Mouse (Mus musculus) hindbrain, embryonic 14.5 days (tissue): ENCODE data around the gene Arl15. TPM values are rescaled to one million over a fixed set of nuclear protein-coding genes. Genes with fewer than 3 reads are reported as not detected.
A peak's percentile ranks its signal among the peaks of the same experiment; 100 is the strongest.

Source experiments
- ATAC-seq: fragments of 200-750 bp; cut with Nextera tagmentation; 2 replicates; pipeline ENCODE4 v1.8.0; 2017; ENCODE audit warnings: moderate number of reproducible peaks, mild to moderate bottlenecking, moderate TSS enrichment, moderate library complexity; ENCODE audit not compliant: low FRiP score
- DNase-seq: peaks from one replicate; pipeline ENCODE4 v3.0.0-alpha.2; 2015; ENCODE audit warnings: low spot score
- H3K27ac ChIP-seq: fragments of 300-500 bp; sonication (generic); 2 replicates; pipeline ENCODE4 v1.5.1; 2014; ENCODE audit warnings: mild to moderate bottlenecking, moderate library complexity
- H3K27me3 ChIP-seq: fragments of 300-500 bp; sonication (generic); 2 replicates; pipeline ENCODE4 v1.6.1; 2014; ENCODE audit warnings: mild to moderate bottlenecking, low read length, mixed read lengths; ENCODE audit not compliant: control insufficient read depth, insufficient read depth
- H3K36me3 ChIP-seq: fragments of 300-500 bp; sonication (generic); replicated peaks from 2 replicates; pipeline ENCODE4 v1.6.1; 2014; ENCODE audit not compliant: control insufficient read depth, insufficient read depth
- H3K4me1 ChIP-seq: fragments of 300-500 bp; sonication (generic); replicated peaks from 2 replicates; pipeline ENCODE4 v1.6.1; 2014; ENCODE audit warnings: antibody characterized with exemption, low read length, mixed read lengths; ENCODE audit not compliant: control insufficient read depth, insufficient read depth
- H3K4me2 ChIP-seq: fragments of 300-500 bp; sonication (generic); replicated peaks from 2 replicates; pipeline ENCODE4 v1.6.1; 2014; ENCODE audit warnings: mild to moderate bottlenecking, moderate library complexity
- H3K4me3 ChIP-seq: fragments of 300-500 bp; sonication (generic); replicated peaks from 2 replicates; pipeline ENCODE4 v1.5.1; 2014; ENCODE audit warnings: mild to moderate bottlenecking, low read length
- H3K9ac ChIP-seq: fragments of 300-500 bp; sonication (generic); 2 replicates; pipeline ENCODE4 v1.6.1; 2014
- H3K9me3 ChIP-seq: fragments of 300-500 bp; sonication (generic); 2 replicates; pipeline ENCODE4 v1.6.1; 2016; ENCODE audit warnings: low read length; ENCODE audit not compliant: control insufficient read depth
- WGBS: fragments of 180-500 bp; shearing (Covaris S2); extraction: QIAGEN DNeasy Blood & Tissue Kit; methylation state at CpG from one replicate; pipeline ENCODE4 v1.1.7; 2014; 5-methylcytosine and 5-hydroxymethylcytosine counted together
- polyA plus RNA-seq: library from polyadenylated mRNA; unstranded; fragments of >200 nt; fragmentation: Nextera tagmentation; extraction: Ambion mirVana; gene quantifications from 2 replicates; pipeline ENCODE4 v1.2.1, GENCODE M21; 2014

Arl15 gene
- 19.0 and 23.5 TPM in 2 replicates for polyA plus RNA-seq

DNA sequence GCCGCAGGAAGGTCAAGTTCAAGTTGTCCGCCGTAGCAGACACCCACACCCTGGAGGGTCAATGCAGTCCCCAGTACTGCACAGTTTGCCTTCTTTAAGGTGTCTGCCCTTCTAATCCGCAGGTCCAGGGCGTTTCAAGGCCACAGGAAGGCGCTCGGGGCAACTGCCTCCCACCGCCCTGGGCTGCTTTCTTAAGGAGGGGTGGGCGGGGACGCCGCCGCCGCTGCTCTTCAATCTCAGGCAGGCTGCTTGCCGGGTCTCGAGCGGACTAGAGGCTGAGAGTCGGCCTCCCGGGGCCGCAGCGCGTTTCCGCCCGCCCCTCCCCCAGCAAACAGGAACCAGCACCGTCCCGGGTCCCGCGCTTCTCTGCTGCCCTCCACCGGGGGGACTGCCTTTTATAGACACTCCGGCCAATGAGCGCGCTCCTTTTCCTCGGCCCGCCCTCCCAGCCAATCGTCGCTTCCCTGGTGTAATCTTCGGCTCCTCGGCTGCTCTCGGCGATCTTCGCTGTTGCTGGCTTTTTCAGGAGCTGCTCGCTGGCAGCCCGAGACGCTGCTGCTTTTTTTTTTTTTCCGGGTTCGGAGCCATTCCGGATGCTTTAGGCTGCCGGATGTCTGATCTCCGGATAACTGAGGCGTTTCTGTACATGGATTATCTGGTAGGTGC, at the start of gene Arl15:
Arl15 (plus strand) TSS at position 467 of the 666 bp plus-strand sequence.
- Histone ChIP-seq H3K9me3 (no peaks in the 10 kb centered on the region), H3K9ac (peak within 1 kb of the TSS; percentile 88), H3K4me2 (peak within 1 kb of the TSS; percentile 64), H3K36me3 (no peaks in the 10 kb centered on the region), H3K4me3 (peak within 1 kb of the TSS; percentile 74), H3K27ac (peak within 1 kb of the TSS; percentile 93), H3K27me3 (no peaks in the 10 kb centered on the region), H3K4me1 (peaks cover 7% of the 10 kb centered on the region)
- ATAC-seq (peak; percentile 99), DNase-seq (peak; percentile 97)
- WGBS, result under 1% methylated on average over 47 of the region's 49 CpGs

DNA sequence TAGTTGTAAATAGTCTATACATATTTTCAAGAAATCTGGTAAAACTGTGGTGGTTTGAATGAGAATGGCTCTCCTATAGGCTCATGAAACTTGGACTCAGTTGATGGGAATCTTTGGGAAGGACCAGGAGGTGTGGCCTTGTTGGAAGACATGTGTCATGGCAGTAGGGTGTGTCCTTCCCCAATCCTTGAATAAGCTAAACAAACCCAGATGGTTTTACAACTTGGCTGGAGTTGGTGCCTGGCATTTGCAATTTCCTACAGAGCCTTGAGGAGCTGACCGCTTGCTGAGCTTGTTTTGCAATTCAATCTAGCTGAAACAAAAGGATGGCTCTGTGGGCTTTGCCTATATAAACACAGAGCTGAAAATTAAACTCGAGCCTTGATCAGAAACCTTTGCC, 49.0 kb upstream of the Arl15 start:
- WGBS, result 47% methylated on average over 2 of the region's 2 CpGs
- Histone ChIP-seq H3K27ac (no peak overlapping the region), H3K9me3 (no peaks in the 10 kb centered on the region), H3K4me1 (no peaks in the 10 kb centered on the region), H3K27me3 (no peaks in the 10 kb centered on the region), H3K9ac (no peak overlapping the region), H3K4me2 (no peak overlapping the region), H3K4me3 (no peak overlapping the region), H3K36me3 (no peaks in the 10 kb centered on the region)
- no peak for ATAC-seq
- no peak for DNase-seq

DNA sequence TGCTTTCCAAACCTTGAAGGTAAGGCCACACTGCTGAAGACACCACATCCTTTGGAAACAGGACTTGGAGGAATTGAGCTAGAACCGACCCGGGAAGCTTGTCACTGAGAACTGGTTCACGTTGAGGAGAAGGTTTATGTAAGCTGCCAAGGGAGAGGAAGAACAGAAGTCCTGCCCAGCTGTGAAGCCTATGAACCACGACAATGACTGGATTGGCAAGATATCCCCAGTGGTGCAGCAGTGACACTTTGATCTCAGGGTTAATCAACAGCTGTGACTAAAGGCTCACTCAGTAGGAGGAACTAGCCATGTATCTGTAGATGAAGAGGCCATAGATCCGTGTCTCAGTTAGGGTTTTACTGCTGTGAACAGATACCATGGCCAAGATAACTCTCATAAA, 43.5 kb upstream of the Arl15 start:
- H3K27ac ChIP-seq, result no peak overlapping the region
- no peaks in the 10 kb centered on the region for H3K9me3 ChIP-seq
- ATAC-seq (no peak), DNase-seq (no peak)
- WGBS, result 58% methylated on average over 5 of the region's 5 CpGs
- H3K9ac ChIP-seq, result no peak overlapping the region
- no peaks in the 10 kb centered on the region for H3K4me1 ChIP-seq
- H3K27me3 ChIP-seq, result no peaks in the 10 kb centered on the region
- no peak overlapping the region for H3K4me3 ChIP-seq
- no peak overlapping the region for H3K4me2 ChIP-seq
- no peaks in the 10 kb centered on the region for H3K36me3 ChIP-seq

DNA sequence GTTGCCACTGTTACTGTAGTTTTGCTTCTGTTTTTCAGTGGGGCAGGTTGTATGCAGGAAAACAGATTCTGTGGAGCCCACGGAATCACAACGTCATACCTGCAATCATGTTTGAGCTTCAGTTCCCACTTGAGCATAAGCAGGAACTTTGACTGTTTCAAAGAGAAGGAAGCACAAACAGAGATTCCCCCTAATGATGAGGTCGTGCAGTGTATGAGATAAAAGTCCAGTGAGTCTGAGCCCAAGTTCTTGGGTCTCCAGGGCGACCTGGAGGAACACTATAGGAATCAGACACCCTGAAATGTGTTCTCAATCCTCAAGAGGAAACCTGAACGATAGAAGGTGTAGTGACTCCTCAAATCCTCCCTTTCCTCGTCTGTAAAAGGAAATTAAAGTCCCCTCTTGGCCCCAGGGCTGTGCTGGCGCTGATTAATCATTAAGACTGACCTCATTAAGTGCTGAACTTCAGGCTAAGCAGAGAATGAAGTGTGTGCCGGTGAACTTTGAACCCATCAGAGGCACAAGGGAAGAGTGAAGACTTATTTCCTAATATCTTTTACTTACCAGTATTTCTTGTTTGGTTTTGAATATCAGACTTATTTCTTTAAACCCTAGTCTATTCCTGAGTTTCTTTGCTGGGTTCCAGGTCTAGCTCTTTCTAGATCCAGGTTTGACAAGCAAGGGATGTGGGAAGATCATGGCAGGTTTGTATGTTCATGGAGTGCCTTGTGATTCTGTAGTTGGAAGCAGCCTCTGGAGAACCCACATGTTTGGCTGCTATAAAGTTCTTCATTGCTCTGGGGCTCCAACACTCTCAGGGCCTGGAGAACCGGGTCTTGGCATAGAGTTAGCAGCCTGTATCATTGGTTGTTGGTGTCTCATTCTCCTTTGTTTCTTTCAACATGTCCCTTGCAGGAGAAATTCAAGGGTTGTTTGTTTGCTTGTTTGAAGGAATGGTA, 39.3 kb upstream of the Arl15 start:
- Histone ChIP-seq H3K4me2 (no peak overlapping the region), H3K9ac (no peak overlapping the region), H3K36me3 (no peaks in the 10 kb centered on the region), H3K9me3 (no peaks in the 10 kb centered on the region), H3K4me1 (no peaks in the 10 kb centered on the region), H3K4me3 (no peak overlapping the region), H3K27ac (no peak overlapping the region), H3K27me3 (no peaks in the 10 kb centered on the region)
- WGBS, result 70% methylated on average over 9 of the region's 9 CpGs
- DNase-seq, result no peak
- ATAC-seq, result no peak

DNA sequence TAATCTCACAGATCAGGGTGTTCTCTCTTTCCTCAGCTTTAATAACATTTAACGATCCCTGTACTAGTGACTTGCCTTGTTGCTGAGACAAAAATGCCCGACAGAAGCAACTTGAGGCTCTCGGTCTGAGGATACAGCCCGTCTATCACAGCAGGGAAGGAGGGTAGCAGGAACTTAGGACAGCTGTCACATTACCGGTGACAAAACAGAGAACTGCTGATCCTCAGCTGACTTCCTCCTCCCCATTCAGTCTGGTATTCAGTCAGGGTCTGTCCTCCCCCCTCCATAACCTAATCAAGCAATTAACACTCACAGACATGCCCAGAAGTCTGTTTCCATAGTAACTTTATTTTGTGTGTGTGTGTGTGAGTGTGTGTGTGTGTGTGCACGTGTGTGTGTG, 38.5 kb upstream of the Arl15 start:
- Histone ChIP-seq H3K36me3 (no peaks in the 10 kb centered on the region), H3K27me3 (no peaks in the 10 kb centered on the region), H3K4me2 (no peak overlapping the region), H3K9ac (no peak overlapping the region), H3K27ac (no peak overlapping the region), H3K4me1 (no peaks in the 10 kb centered on the region), H3K9me3 (no peaks in the 10 kb centered on the region), H3K4me3 (no peak overlapping the region)
- WGBS, result 37% methylated on average over 6 of the region's 6 CpGs
- DNase-seq (no peak), ATAC-seq (no peak)

DNA sequence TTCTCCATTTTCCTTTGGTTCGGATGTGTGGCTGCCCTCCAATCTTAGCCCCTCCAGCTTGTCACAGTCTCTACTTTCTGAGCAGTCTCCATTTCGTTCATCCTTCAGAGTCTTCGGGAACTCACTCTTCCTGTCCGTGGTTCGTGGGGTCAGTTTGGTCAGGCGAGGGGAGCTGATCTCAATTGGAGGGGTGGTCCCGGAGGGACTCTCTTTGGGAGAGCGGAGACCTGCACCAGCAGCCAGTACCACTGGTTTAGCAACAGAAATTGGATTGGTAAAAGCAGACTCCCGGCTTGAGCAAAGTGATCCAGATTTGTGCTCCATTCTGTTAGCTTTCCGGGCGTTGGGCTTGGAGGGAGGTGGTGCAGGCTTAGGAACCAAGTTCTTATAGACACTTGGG, 32.6 kb upstream of the Arl15 start:
- Histone ChIP-seq H3K9me3 (no peaks in the 10 kb centered on the region), H3K4me2 (no peak overlapping the region), H3K27ac (no peak overlapping the region), H3K9ac (no peak overlapping the region), H3K27me3 (no peaks in the 10 kb centered on the region), H3K4me3 (no peak overlapping the region), H3K36me3 (no peaks in the 10 kb centered on the region), H3K4me1 (no peaks in the 10 kb centered on the region)
- ATAC-seq (no peak), DNase-seq (no peak)
- 97% methylated on average over 11 of the region's 11 CpGs for WGBS

DNA sequence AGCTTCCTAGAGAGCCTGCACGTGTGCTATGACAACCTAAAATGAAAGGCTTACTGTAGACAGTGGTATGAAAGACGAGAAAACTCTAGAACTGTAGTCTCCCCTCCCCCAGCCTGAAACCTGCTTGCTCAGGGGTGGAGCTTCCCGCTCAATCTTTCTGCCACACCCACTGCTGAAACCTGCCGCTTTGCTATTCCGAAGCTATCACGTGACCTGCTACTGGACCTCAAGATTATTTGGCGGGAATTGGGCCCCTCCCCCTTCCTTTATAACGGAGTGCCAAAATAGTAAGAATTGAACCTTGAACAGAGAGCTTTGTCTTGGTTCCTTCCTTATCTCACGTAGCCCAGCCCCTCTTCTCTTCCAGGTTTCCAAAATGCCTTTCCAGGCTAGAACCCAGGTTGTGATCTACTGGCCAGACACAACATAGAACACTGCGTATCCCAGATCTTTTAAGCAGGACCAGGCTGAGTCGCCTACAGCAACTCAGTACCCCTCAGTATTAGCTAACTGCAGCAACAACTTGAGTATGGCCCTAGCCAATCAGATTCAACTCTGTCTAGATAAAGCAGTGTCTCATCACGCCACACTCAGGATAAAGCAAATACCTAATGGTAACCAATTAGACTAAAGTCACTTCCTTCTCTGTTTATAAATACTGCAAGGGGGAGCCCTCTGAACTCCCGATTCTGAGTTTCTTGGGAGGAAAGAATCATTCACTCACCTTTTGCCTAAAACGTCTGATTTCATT, 31.4 kb upstream of the Arl15 start:
- no peaks in the 10 kb centered on the region for H3K27me3 ChIP-seq
- DNase-seq (no peak), ATAC-seq (no peak)
- H3K27ac ChIP-seq, result no peak overlapping the region
- H3K4me3 ChIP-seq, result no peak overlapping the region
- H3K9me3 ChIP-seq, result peaks cover 3% of the 10 kb centered on the region; the same call in 1 of the 2 replicates
- H3K9ac ChIP-seq, result no peak overlapping the region
- H3K36me3 ChIP-seq, result no peaks in the 10 kb centered on the region
- H3K4me2 ChIP-seq, result no peak overlapping the region
- no peaks in the 10 kb centered on the region for H3K4me1 ChIP-seq
- 90% methylated on average over 14 of the region's 14 CpGs for WGBS

DNA sequence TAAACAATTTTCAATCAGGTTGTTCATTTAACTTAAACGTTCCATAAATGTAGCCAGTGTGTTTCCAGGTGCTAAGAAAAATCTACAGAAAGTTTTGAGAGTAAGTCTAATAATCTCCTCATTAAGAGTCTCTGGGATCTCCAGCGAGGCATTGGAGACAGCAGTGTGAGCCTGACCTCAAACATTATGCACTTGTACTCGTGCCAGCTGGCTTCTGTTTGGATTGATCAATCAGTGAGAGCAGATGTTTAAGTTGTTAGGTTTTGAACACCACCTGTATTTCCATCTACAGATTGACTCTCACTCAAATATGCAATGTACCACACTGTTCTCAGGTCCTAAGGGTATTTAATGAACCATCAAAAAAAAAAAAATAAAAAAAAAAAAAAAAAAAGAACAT, 28.9 kb upstream of the Arl15 start:
- Histone ChIP-seq H3K9ac (no peak overlapping the region), H3K9me3 (peaks cover 3% of the 10 kb centered on the region; the same call in 1 of the 2 replicates), H3K4me3 (no peak overlapping the region), H3K27me3 (no peaks in the 10 kb centered on the region), H3K4me2 (no peak overlapping the region), H3K4me1 (no peaks in the 10 kb centered on the region), H3K27ac (no peak overlapping the region), H3K36me3 (no peaks in the 10 kb centered on the region)
- peak; percentile 48 for DNase-seq
- ATAC-seq, result no peak
- 45% methylated on average over 3 of the region's 3 CpGs for WGBS

DNA sequence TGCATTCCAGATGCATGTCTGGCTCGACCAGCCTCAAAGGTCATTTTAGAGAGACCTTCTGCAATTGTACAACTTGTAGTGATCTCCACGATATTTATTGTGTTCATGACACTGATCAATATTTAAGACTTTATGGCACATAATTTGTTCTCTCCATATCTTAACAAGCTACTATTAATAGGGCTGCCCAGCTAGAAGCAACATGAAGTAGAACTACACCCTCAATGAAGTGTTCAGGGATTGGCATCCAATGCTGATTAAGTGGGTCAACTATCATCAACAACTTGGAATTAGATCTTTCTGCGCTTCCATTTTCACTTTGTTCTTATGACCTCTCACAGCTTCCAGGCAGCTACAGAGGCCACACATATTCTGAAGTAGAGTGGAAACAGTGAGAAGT, 24.5 kb upstream of the Arl15 start:
- DNase-seq (no peak), ATAC-seq (no peak)
- Histone ChIP-seq H3K36me3 (no peaks in the 10 kb centered on the region), H3K4me3 (no peak overlapping the region), H3K9me3 (peaks cover 3% of the 10 kb centered on the region; the same call in 1 of the 2 replicates), H3K27me3 (no peaks in the 10 kb centered on the region), H3K9ac (no peak overlapping the region), H3K4me1 (no peaks in the 10 kb centered on the region), H3K27ac (no peak overlapping the region), H3K4me2 (no peak overlapping the region)
- 91% methylated on average over 3 of the region's 3 CpGs for WGBS
